Mouse (Mus musculus) kidney, postnatal 14 days (tissue): Measurements from ENCODE around the gene Pnmal2.

Experiments
- DNase-seq: peaks from one replicate; pipeline ENCODE4 v3.0.0; 2022; ENCODE audit warnings: mixed read lengths

Gene Pnmal2

GRCm38 (mm10) chr7:16944061-16944807 lies at the start of gene Pnmal2:
TSS of gene Pnmal2 (plus strand) at chr7:16944682.
- DNase-seq: peak; percentile 92

GRCm38 (mm10) chr7:16895000-16895399 lies 49.5 kb upstream of the Pnmal2 start:
- peak; percentile 82 for DNase-seq

DNA sequence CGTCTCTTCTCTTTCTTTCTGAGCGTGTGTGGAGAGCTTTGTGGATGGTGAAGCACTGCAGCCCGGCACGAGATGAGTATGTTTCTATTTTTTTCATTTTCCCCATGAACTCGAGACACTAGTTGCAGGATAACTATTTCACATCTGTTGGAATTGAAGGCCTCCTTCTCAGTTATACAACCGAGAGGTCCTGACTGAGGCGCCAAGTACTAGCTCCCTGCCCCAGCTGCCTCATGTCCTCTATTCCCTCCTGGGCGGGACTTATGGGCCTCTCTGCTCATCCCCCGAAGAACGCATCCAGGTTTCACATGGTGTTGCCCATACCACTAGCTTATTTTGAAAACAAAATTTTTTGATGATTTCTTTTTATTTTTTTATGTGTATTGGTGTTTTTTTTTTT lies 49.0 kb upstream of the Pnmal2 start:
- DNase-seq: no peak

DNA sequence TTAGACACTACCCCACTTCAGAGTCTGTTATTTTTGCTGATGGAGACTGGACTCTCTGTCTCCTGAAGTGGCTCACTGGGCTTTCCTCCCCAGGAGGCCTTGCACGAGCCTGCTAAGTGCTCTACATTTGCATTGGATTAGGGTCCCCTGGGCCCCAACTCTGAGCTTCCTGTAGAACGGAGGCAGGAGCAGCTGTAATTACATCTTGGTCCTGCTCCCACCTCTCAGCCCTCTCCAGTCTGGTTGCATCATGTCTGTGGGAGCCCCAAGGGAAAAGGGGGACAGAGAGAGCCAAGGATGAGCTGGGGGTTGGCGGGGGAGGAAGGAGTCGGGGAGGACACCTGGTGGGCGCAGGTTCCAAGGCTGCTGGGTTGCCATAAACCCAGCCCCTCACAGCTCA lies 44.0 kb upstream of the Pnmal2 start:
- no peak for DNase-seq

- no peak for DNase-seq
These were observed 41.0 kb upstream of the Pnmal2 start for GRCm38 (mm10) chr7:16903439-16903955.

DNA sequence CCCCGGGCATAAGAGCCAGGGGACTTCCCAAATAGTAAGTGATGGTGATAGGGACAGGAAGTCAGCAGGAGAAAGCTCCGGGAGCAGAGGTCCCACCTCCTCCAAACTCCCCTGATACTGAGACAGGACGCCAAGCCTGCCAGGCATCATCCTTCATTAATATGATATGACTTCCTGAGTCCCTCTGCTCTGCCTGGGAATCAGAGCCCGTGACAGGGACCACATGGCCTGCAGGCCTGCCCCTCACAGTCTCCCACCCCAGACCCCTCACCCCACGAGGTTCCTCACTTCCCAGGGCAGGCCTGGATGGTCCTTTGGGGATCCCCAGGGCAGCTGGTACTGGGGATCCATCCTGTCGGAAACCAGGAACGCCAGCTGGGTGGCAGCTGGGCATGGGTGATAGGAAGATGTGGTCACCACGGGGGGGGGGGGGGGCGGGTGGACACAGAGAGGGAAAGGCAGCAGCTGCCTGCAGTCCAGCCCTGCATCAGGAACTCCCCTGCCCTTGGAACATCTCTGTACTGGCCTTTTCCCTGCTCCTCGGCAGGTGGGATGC lies 40.3 kb upstream of the Pnmal2 start:
- DNase-seq: no peak

- DNase-seq: no peak
These were observed 38.9 kb upstream of the Pnmal2 start for GRCm38 (mm10) chr7:16905491-16906021.

GRCm38 (mm10) chr7:16906281-16906680 lies 38.2 kb upstream of the Pnmal2 start, which contains the start of gene Ptgir:
TSS of gene Ptgir (plus strand) at chr7:16906490.
- DNase-seq: peak; percentile 59

DNA sequence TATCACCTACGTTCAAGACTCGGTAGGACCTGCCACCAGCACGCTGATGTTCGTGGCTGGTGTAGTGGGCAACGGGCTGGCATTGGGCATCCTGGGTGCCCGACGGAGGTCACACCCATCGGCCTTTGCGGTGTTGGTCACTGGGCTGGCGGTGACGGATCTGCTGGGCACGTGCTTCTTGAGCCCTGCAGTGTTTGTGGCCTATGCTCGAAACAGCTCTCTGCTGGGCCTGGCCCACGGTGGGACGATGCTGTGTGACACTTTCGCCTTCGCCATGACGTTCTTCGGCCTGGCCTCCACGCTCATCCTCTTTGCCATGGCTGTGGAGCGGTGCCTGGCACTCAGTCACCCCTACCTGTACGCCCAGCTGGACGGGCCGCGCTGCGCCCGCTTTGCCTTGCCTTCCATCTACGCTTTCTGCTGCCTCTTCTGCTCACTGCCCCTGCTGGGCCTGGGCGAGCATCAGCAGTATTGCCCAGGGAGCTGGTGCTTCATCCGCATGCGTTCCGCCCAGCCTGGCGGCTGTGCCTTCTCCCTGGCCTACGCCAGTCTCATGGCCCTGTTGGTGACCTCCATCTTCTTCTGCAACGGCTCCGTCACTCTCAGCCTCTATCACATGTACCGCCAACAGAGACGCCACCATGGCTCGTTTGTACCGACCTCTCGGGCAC lies 37.5 kb upstream of the Pnmal2 start:
- no peak for DNase-seq

DNA sequence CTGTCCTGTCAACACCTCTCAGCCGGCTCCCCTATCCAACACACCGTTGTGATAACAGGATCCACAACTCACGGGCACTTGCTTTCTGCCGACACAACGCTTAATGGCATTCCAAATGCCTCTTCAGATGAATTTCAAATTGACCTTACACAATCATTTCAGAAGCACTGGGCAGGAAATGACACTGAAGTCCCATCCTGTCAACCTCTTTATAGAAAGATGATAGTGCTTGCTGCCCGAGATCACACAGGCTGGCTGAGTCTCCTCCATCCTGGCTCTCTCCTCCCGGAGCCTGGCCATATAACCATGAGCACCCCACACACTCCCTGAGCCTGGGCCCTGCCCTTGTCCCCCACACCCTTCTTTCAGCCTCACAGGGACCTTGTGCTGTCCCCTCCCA lies 36.6 kb upstream of the Pnmal2 start:
- DNase-seq: no peak

- no peak for DNase-seq
These were observed 36.1 kb upstream of the Pnmal2 start for GRCm38 (mm10) chr7:16908367-16908766.

DNA sequence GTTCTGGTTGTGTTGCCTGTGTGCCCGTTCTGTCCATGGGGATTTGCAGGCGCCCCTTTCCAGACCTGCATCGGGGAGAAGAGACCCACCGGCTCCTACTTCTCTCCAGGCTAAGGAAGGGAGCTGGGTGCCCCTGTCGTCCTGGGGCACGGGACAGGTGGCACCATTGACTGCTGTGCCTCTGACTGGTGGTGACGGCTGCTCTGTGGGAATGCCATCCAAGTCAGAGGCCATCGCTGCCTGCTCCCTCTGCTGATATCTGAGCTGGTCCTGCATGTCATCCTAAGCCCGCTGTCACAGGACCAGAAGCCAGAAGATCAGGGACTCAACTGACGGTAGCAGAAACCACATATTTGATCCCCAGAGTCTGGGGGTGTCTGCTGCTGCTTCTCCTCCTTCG lies 35.6 kb upstream of the Pnmal2 start:
- no peak for DNase-seq

GRCm38 (mm10) chr7:16909909-16910308 lies 34.6 kb upstream of the Pnmal2 start:
- no peak for DNase-seq

DNA sequence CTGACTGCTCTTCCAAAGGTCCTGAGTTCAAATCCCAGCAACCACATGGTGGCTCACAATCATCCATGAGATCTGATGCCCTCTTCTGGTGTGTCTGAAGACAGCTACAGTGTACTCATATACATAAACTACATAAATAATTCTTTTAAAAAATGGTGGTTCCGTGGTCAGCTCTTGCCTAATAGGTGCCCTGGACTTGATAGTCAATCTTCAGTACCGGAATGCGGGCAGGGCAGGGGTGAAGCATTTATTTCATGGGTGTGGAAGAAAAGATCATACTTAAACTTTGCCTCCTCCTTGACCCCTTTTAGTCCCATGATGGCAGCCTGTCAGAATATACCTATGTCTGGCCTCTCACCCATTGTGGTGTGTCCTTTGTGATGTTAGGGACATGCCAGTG lies 32.6 kb upstream of the Pnmal2 start:
- DNase-seq: no peak

DNA sequence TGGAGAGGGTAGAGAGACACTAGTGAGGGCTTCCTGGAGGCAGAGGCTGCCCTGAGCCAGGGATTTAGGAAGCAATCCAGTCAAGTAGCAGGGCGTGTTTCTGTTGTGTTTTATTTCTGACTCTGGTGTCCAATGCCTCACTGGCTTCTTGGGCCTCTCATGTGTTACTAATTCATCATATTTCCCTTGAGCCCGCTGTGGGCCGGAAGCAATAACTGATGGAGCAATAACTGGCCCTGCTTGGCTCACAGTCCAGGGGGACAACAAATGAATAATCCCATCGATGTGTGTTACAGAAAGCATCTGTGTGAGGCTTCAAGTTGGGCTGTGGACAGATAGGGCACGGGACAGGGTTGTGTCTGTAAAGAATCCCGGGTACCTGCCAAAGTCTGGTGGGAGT lies 32.1 kb upstream of the Pnmal2 start:
- DNase-seq: no peak

GRCm38 (mm10) chr7:16913806-16914452 lies 30.6 kb upstream of the Pnmal2 start:
- DNase-seq: peak; percentile 82

DNA sequence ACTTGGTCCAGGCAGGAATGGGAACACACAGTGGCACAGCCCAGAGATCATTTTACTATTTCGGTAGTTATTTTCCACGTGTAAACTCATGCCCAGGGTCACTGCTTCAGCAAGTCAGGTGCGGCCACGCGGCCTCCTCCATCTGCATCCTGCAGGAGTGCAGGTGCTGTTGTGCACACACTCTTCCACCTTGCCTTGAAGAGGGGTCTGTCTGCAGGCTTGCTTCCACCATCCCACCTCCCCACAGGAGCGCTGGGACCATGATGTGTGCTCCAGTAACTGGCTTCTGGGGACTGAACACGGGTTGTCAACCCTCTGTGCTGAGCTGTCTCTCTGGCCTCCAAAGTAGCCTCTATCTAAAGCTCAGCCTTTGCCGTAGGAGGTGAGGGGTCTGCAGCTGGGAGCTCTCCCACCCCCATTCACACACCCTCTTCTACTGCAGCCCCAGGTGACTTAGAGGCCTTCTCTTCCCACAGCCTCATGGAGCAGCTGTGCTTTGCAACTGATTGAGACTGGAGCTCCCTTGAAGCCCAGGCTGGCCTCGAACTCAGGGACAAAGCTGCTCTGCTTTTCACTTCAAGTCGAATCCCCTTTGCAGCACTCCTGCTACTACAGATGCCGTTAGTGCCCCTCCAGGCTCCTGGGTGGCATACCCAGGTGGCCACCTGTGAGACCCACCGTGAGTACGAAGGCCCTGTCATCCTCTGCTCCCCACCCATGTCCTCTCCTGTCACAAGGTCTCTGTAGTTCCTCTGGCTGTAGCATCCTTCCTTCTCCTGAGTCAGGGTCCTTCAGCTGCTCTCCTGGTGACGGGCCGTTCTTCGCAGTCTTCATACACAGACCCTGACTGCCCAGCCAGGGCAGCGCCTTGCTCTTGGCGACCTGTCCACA lies 29.8 kb upstream of the Pnmal2 start:
- no peak for DNase-seq

DNA sequence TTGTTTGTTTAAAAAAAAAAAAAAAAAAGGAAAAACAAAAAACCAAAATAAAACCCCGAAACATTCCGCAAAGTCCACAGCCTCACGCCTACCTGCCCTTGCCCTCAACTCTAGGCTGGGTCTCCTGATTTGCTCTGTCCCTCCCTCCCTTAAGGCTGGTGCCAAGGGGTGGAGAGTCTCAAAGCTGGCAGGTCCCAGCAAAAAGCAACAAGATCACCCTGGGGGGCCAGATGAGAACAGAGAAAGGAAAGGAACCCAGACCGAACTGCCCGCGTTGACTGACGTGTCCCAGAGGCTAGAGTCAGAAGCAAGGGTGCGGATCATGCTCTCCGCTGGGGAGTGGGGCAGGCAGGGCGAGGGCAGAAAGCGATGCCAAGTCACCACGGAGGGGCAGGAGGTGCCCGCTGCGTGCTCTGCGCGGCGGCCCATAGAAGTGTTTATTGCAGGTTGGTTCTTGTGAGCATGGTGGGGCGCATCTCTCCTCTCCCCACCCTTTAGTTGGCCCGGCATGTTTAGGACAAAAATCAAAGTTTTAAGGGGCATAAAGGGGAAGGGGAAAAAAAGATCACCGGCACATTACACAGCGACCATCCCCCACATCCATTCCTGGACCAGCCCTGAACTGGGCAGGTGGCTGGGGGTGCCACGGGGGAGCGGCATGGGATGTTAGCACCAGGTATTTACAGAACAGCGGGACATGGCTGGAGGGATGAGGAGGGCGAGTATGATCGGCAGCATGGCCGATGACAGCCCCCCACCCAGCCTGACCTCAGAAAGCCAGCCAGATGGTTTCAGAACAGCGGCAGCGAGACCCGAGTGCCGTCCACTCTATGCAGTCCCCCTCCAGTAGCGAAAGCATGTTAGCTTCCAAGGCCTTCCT lies 28.8 kb upstream of the Pnmal2 start:
- no peak for DNase-seq

GRCm38 (mm10) chr7:16916342-16917265 lies 27.9 kb upstream of the Pnmal2 start:
- DNase-seq: peak; percentile 57

DNA sequence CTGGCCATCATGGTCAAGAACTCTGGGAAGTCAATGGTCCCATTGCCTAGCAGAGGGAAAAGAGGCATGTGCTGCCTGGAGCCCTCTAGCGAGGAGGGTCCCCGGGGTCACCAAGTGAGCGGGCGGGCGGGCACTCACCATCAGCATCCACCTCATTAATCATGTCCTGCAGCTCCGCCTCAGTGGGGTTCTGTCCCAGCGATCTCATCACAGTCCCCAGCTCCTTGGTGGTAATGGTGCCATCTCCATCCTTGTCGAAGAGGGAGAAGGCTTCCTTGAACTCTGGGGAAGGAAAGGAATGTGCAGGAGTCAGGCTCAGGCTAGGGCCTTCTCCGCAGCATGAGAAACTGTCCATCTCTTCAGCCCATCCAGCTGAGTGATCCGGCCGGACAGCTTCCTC lies 27.0 kb upstream of the Pnmal2 start:
- DNase-seq: no peak
